Mouse (Mus musculus) embryonic facial prominence, embryonic 10.5 days (tissue): ENCODE results near the gene Tbl3. TPM values are rescaled to one million over a fixed set of nuclear protein-coding genes. Genes with fewer than 3 reads are reported as not detected.

Experiments
- DNase-seq: peaks from one replicate; pipeline ENCODE4 v3.0.0-alpha.2; 2017; ENCODE audit warnings: low spot score
- H3K27ac ChIP-seq: fragments of 300-500 bp; sonication (generic); replicated peaks from 2 replicates; pipeline ENCODE4 v1.5.1; 2016; ENCODE audit warnings: mild to moderate bottlenecking
- H3K27me3 ChIP-seq: fragments of 300-500 bp; sonication (generic); replicated peaks from 2 replicates; pipeline ENCODE4 v1.6.1; 2016; ENCODE audit warnings: low read depth, mild to moderate bottlenecking; ENCODE audit not compliant: poor library complexity, severe bottlenecking
- H3K36me3 ChIP-seq: fragments of 300-500 bp; sonication (generic); replicated peaks from 2 replicates; pipeline ENCODE4 v1.6.1; 2016; ENCODE audit warnings: mild to moderate bottlenecking, moderate library complexity
- H3K4me1 ChIP-seq: fragments of 300-500 bp; sonication (generic); 2 replicates; pipeline ENCODE4 v1.6.1; 2016
- H3K4me3 ChIP-seq: fragments of 300-500 bp; sonication (generic); 2 replicates; pipeline ENCODE4 v1.5.1; 2016; ENCODE audit warnings: mild to moderate bottlenecking, moderate library complexity
- H3K9me3 ChIP-seq: fragments of 300-500 bp; sonication (generic); 2 replicates; pipeline ENCODE4 v1.6.1; 2016; ENCODE audit warnings: mild to moderate bottlenecking
- WGBS: fragments of 180-500 bp; shearing (Covaris S2); methylation state at CpG from one replicate; pipeline ENCODE4 v1.1.7; 2016; 5-methylcytosine and 5-hydroxymethylcytosine counted together
- polyA plus RNA-seq: library from polyadenylated mRNA; unstranded; fragments of >200 nt; fragmentation: Nextera tagmentation; extraction: Ambion mirVana; gene quantifications from 2 replicates; pipeline ENCODE4 v1.2.1, GENCODE M21; 2016

The Tbl3 gene
- 152 and 162 TPM in 2 replicates for polyA plus RNA-seq

GRCm38 (mm10) chr17:24706982-24707800 is at the start of gene Tbl3:
Gene Tbl3, minus strand, starts transcription at chr17:24707660.
- peak; percentile 95 for DNase-seq
- Histone ChIP-seq H3K27me3 (no peaks in the 10 kb centered on the region), H3K4me3 (peak within 1 kb of the TSS; percentile 77), H3K36me3 (peaks cover 38% of the 10 kb centered on the region), H3K27ac (peak within 1 kb of the TSS; percentile 83), H3K9me3 (no peaks in the 10 kb centered on the region), H3K4me1 (peaks cover 16% of the 10 kb centered on the region)
- WGBS = 4% methylated on average over 32 of the region's 32 CpGs

- 1% methylated on average over 81 of the region's 82 CpGs for WGBS
- H3K36me3 ChIP-seq = no peaks in the 10 kb centered on the region
- H3K27ac ChIP-seq = 0 out of 2 replicates have a peak within 1 kb of the TSS, but pooled peaks have one; percentile 49
- peak within 1 kb of the TSS; percentile 68 for H3K4me3 ChIP-seq
- peaks cover 94% of the 10 kb centered on the region for H3K27me3 ChIP-seq
- DNase-seq = peak; percentile 84
- peaks cover 26% of the 10 kb centered on the region for H3K4me1 ChIP-seq
- no peaks in the 10 kb centered on the region for H3K9me3 ChIP-seq
Measured at GRCm38 (mm10) chr17:24752415-24753394, 45.2 kb upstream of the Tbl3 start, which contains the start of gene Hs3st6. Gene Hs3st6, plus strand, starts transcription at chr17:24752988.

- no peak for DNase-seq
- H3K36me3 ChIP-seq = no peaks in the 10 kb centered on the region
- no peak overlapping the region for H3K4me3 ChIP-seq
- peaks cover 35% of the 10 kb centered on the region for H3K4me1 ChIP-seq
- WGBS = 18% methylated on average over 4 of the region's 4 CpGs
- no peak overlapping the region for H3K27ac ChIP-seq
- H3K27me3 ChIP-seq = peaks cover 93% of the 10 kb centered on the region
- no peaks in the 10 kb centered on the region for H3K9me3 ChIP-seq
Measured at GRCm38 (mm10) chr17:24751528-24751927, 44.1 kb upstream of the Tbl3 start.

GRCm38 (mm10) chr17:24746986-24747385 is 39.5 kb upstream of the Tbl3 start:
- no peak for DNase-seq
- 44% methylated on average over 4 of the region's 4 CpGs for WGBS
- Histone ChIP-seq H3K27me3 (peaks cover 53% of the 10 kb centered on the region), H3K27ac (no peak overlapping the region; the same call in 1 of the 2 replicates), H3K9me3 (no peaks in the 10 kb centered on the region), H3K4me3 (no peak overlapping the region), H3K4me1 (peaks cover 16% of the 10 kb centered on the region), H3K36me3 (peaks cover 2% of the 10 kb centered on the region; the same call in 1 of the 2 replicates)

- H3K9me3 ChIP-seq = no peaks in the 10 kb centered on the region
- peaks cover 10% of the 10 kb centered on the region; the same call in 1 of the 2 replicates for H3K36me3 ChIP-seq
- H3K27ac ChIP-seq = no peak overlapping the region
- no peak overlapping the region for H3K4me3 ChIP-seq
- H3K27me3 ChIP-seq = peaks cover 41% of the 10 kb centered on the region
- 21% methylated on average over 7 of the region's 7 CpGs for WGBS
- peaks cover 13% of the 10 kb centered on the region for H3K4me1 ChIP-seq
- peak; percentile 82 for DNase-seq
Measured at GRCm38 (mm10) chr17:24745526-24746497, 38.4 kb upstream of the Tbl3 start.

GRCm38 (mm10) chr17:24744381-24744780 is 36.9 kb upstream of the Tbl3 start:
- H3K9me3 ChIP-seq = no peaks in the 10 kb centered on the region
- DNase-seq = no peak
- H3K27ac ChIP-seq = no peak overlapping the region
- H3K27me3 ChIP-seq = peaks cover 27% of the 10 kb centered on the region
- H3K4me3 ChIP-seq = no peak overlapping the region
- H3K4me1 ChIP-seq = peaks cover 13% of the 10 kb centered on the region
- peaks cover 16% of the 10 kb centered on the region for H3K36me3 ChIP-seq
- 73% methylated on average over 3 of the region's 3 CpGs for WGBS

GRCm38 (mm10) chr17:24743896-24744295 is 36.4 kb upstream of the Tbl3 start:
- H3K9me3 ChIP-seq = no peaks in the 10 kb centered on the region
- no peak for DNase-seq

GRCm38 (mm10) chr17:24742307-24742706 is 34.8 kb upstream of the Tbl3 start:
- 80% methylated on average over 8 of the region's 8 CpGs for WGBS
- DNase-seq = no peak
- no peak overlapping the region for H3K4me3 ChIP-seq
- H3K36me3 ChIP-seq = peaks cover 16% of the 10 kb centered on the region
- H3K4me1 ChIP-seq = peaks cover 17% of the 10 kb centered on the region
- H3K27me3 ChIP-seq = peaks cover 10% of the 10 kb centered on the region; the same call in 1 of the 2 replicates
- no peaks in the 10 kb centered on the region for H3K9me3 ChIP-seq
- no peak overlapping the region for H3K27ac ChIP-seq

More at GRCm38 (mm10) chr17:24743896-24744295, 36.4 kb upstream of the Tbl3 start:
- peaks cover 22% of the 10 kb centered on the region for H3K27me3 ChIP-seq
- WGBS = 77% methylated on average over 5 of the region's 5 CpGs
- H3K4me3 ChIP-seq = no peak overlapping the region
- no peak overlapping the region for H3K27ac ChIP-seq
- peaks cover 13% of the 10 kb centered on the region for H3K4me1 ChIP-seq
- peaks cover 16% of the 10 kb centered on the region for H3K36me3 ChIP-seq

GRCm38 (mm10) chr17:24739926-24740325 is 32.5 kb upstream of the Tbl3 start:
- DNase-seq = no peak
- peaks cover 26% of the 10 kb centered on the region for H3K4me1 ChIP-seq
- H3K4me3 ChIP-seq = no peak overlapping the region
- peaks cover 16% of the 10 kb centered on the region for H3K36me3 ChIP-seq
- WGBS = 84% methylated on average over 8 of the region's 8 CpGs
- no peaks in the 10 kb centered on the region for H3K27me3 ChIP-seq
- no peaks in the 10 kb centered on the region for H3K9me3 ChIP-seq
- no peak overlapping the region for H3K27ac ChIP-seq

- no peak for DNase-seq
- peaks cover 23% of the 10 kb centered on the region for H3K4me1 ChIP-seq
- WGBS = 82% methylated on average over 4 of the region's 4 CpGs
- H3K27ac ChIP-seq = no peak overlapping the region
- H3K27me3 ChIP-seq = peaks cover 6% of the 10 kb centered on the region; the same call in 1 of the 2 replicates
- no peaks in the 10 kb centered on the region for H3K9me3 ChIP-seq
- H3K36me3 ChIP-seq = peaks cover 16% of the 10 kb centered on the region
- H3K4me3 ChIP-seq = no peak overlapping the region
Measured at GRCm38 (mm10) chr17:24738238-24738637, 30.8 kb upstream of the Tbl3 start.

GRCm38 (mm10) chr17:24737135-24737810 is 29.8 kb upstream of the Tbl3 start:
- H3K27ac ChIP-seq = peak overlapping the region; percentile 82; the same call in 1 of the 2 replicates
- no peaks in the 10 kb centered on the region for H3K9me3 ChIP-seq
- WGBS = 24% methylated on average over 8 of the region's 8 CpGs
- peaks cover 23% of the 10 kb centered on the region for H3K4me1 ChIP-seq
- peaks cover 16% of the 10 kb centered on the region for H3K36me3 ChIP-seq
- peak overlapping the region; percentile 79 for H3K4me3 ChIP-seq
- no peak for DNase-seq
- peaks cover 10% of the 10 kb centered on the region; the same call in 1 of the 2 replicates for H3K27me3 ChIP-seq
